Mouse (Mus musculus): ENCODE data around the gene Zswim4.

- TF ChIP-seq CTCF (IDR thresholded peaks at IDR 0.05; ENCODE audit: extremely low read depth, insufficient read length, insufficient replicate concordance, low read depth, low read length) (no peak), POLR2A (IDR thresholded peaks at IDR 0.05; ENCODE audit: low read depth, low read length) (no peak)
Measured at GRCm38 (mm10) chr8:84192555-84192954, 44.3 kb downstream of the Zswim4 start.
